Mouse (Mus musculus) cortical plate, adult 2 months (tissue): ENCODE data around the gene Ccr7.

ENCODE experiments used
- CTCF ChIP-seq: fragments of 200-500 bp; IDR thresholded peaks from 2 replicates; pipeline ENCODE4 v1.5.1; 2011; ENCODE audit warnings: mild to moderate bottlenecking, control low read depth, low read length; ENCODE audit not compliant: insufficient read depth; ENCODE audit errors: extremely low read depth
- POLR2A ChIP-seq: fragments of 200-500 bp; IDR thresholded peaks from 2 replicates; pipeline ENCODE4 v1.6.1; 2011; ENCODE audit warnings: mild to moderate bottlenecking, low read length, control low read depth; ENCODE audit not compliant: insufficient read depth; ENCODE audit errors: extremely low read depth

DNA sequence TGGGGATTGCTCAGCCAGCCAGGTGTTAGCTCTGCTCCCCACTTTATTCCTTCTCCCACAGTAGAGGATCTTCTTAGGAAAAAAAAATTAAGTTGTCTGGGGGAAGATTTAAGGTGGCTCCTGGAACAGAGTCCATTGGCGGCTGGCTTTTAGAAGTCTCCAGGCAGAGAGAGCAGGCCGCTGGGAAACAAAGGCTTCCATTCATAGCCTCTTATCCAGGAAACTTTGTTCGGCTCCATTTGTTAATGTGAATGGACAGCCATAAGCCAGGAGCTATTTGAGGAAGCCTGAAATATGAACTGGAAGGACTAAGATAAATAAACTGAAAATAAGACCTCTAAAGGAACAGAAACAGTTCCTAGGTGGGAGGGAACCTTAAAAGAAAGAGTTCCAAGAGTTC, 41.8 kb downstream of the Ccr7 start:
- TF ChIP-seq CTCF, result no peak
- TF ChIP-seq POLR2A, result no peak
